Mouse (Mus musculus) layer of hippocampus, postnatal 25 days (tissue): Measurements from ENCODE around the gene Pard3. TPM values are rescaled to one million over a fixed set of nuclear protein-coding genes. Genes with fewer than 3 reads are reported as not detected.

ENCODE experiments used
- DNase-seq, 2 experiments: peaks; one replicate each; pipeline ENCODE4 v3.0.0; 2022; ENCODE audit warnings: mixed read lengths in 2 of 2, low spot score in 1 of 2; ENCODE audit errors: extremely low spot score in 1 of 2
- total RNA-seq, 2 experiments: library from RNA; stranded (reverse); gene quantifications; 2 replicates each; pipeline ENCODE4 v1.2.3; 2021

The Pard3 gene
- total RNA-seq, 2 experiments from 2014 or later: 21.8 to 22.7 TPM

GRCm38 (mm10) chr8:127638232-127639087 lies 574.8 kb downstream of the Pard3 start:
- DNase-seq: no peak

GRCm38 (mm10) chr8:127639088-127639453 lies 575.4 kb downstream of the Pard3 start:
- no peak for DNase-seq

GRCm38 (mm10) chr8:127655559-127655958 lies 591.9 kb downstream of the Pard3 start:
- DNase-seq: no peak

Other genes with a start within 250 kb of the Pard3 start
- gene Tomm20, start 118.0 kb upstream of the Pard3 start, total RNA-seq: 100 to 1,000 TPM; 180 to 206 TPM
- gene Rbm34, start 92.8 kb upstream of the Pard3 start, total RNA-seq: 10 to 100 TPM; 12.8 to 13.6 TPM